Mouse (Mus musculus) midbrain, embryonic 14.5 days (tissue): Measurements from ENCODE around the gene Dpp7. TPM values are rescaled to one million over a fixed set of nuclear protein-coding genes. Genes with fewer than 3 reads are reported as not detected.

ENCODE experiments used
- ATAC-seq: fragments of 200-750 bp; cut with Nextera tagmentation; 2 replicates; pipeline ENCODE4 v1.8.0; 2017; ENCODE audit warnings: moderate number of reproducible peaks, moderate library complexity; ENCODE audit not compliant: low FRiP score, low TSS enrichment
- DNase-seq: peaks from one replicate; pipeline ENCODE4 v3.0.0-alpha.2; 2015
- H3K27ac ChIP-seq: fragments of 300-500 bp; sonication (generic); replicated peaks from 2 replicates; pipeline ENCODE4 v1.5.1; 2014; ENCODE audit warnings: mild to moderate bottlenecking, low read depth, low read length, moderate library complexity
- H3K27me3 ChIP-seq: fragments of 300-500 bp; sonication (generic); 2 replicates; pipeline ENCODE4 v1.6.1; 2014; ENCODE audit warnings: low read length, control low read depth, mixed read lengths; ENCODE audit not compliant: control insufficient read depth, insufficient read depth
- H3K36me3 ChIP-seq: fragments of 300-500 bp; sonication (generic); 2 replicates; pipeline ENCODE4 v1.6.1; 2014; ENCODE audit warnings: low read length, control low read depth; ENCODE audit not compliant: control insufficient read depth, insufficient read depth
- H3K4me1 ChIP-seq: fragments of 300-500 bp; sonication (generic); 2 replicates; pipeline ENCODE4 v1.6.1; 2014; ENCODE audit warnings: mild to moderate bottlenecking, antibody characterized with exemption, low read length, control low read depth; ENCODE audit not compliant: control insufficient read depth, insufficient read depth
- H3K4me2 ChIP-seq: fragments of 300-500 bp; sonication (generic); 2 replicates; pipeline ENCODE4 v1.6.1; 2014; ENCODE audit warnings: mild to moderate bottlenecking, low read length, moderate library complexity
- H3K4me3 ChIP-seq: fragments of 300-500 bp; sonication (generic); replicated peaks from 2 replicates; pipeline ENCODE4 v1.5.1; 2014; ENCODE audit warnings: low read depth, low read length
- H3K9ac ChIP-seq: fragments of 300-500 bp; sonication (generic); replicated peaks from 2 replicates; pipeline ENCODE4 v1.6.1; 2014; ENCODE audit warnings: mild to moderate bottlenecking, low read length, moderate library complexity
- H3K9me3 ChIP-seq: fragments of 300-500 bp; sonication (generic); 2 replicates; pipeline ENCODE4 v1.6.1; 2016; ENCODE audit warnings: low read length, control low read depth, mixed read lengths; ENCODE audit not compliant: control insufficient read depth
- WGBS: fragments of 180-500 bp; shearing (Covaris S2); extraction: QIAGEN DNeasy Blood & Tissue Kit; methylation state at CpG from one replicate; pipeline ENCODE4 v1.1.7; 2014; 5-methylcytosine and 5-hydroxymethylcytosine counted together
- polyA plus RNA-seq: library from polyadenylated mRNA; unstranded; fragments of >200 nt; fragmentation: Nextera tagmentation; extraction: Ambion mirVana; gene quantifications from 2 replicates; pipeline ENCODE4 v1.2.1, GENCODE M21; 2014

The Dpp7 gene
- polyA plus RNA-seq, 1 experiment from 2014 or later = 19.8 TPM

DNA sequence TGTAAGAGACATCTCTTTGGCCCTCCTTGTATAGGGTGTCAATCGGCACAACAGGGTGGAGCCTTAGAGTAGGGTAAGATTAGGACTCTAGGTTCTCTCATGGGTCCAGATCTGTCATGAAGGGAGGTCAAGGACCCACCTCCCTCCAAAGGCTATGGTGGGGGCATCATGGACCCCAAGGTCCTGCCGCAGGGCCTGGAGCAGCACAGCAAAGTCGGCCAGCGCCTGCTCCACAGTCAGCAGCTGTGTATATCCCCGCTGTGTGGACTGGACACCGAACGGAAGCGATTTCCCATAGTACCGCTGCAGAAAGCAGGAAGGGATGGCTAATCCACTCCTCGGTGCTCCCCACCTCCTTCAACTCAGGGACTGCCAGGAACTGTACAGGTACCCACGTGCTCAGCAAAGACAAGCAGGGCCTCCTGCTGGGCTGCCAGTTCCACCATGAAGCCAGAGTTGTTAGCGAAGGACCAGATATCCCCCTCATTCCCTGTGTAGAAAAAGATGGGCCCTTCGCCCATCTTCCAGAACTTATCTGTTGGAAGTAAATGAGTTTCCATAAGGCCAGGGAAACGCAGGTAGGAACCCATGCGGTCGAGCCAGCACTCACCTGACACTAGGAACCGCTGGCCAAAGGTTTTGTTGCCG is 616 bp downstream of the Dpp7 start:
- 38% methylated on average over 18 of the region's 18 CpGs for WGBS
- Histone ChIP-seq H3K4me1 (peaks cover 18% of the 10 kb centered on the region), H3K9ac (peak overlapping the region; percentile 60; the same call in 1 of the 2 replicates), H3K36me3 (peaks cover 32% of the 10 kb centered on the region), H3K4me2 (peak overlapping the region; percentile 65), H3K27ac (no peak overlapping the region), H3K9me3 (no peaks in the 10 kb centered on the region), H3K4me3 (peak overlapping the region; percentile 45), H3K27me3 (no peaks in the 10 kb centered on the region)
- ATAC-seq = no peak
- DNase-seq = no peak

GRCm38 (mm10) chr2:25354211-25354610 is 1.9 kb downstream of the Dpp7 start:
- Histone ChIP-seq H3K4me2 (no peak overlapping the region), H3K36me3 (peaks cover 45% of the 10 kb centered on the region), H3K9ac (no peak overlapping the region), H3K27me3 (no peaks in the 10 kb centered on the region), H3K9me3 (no peaks in the 10 kb centered on the region), H3K27ac (no peak overlapping the region), H3K4me1 (peaks cover 18% of the 10 kb centered on the region), H3K4me3 (no peak overlapping the region)
- 87% methylated on average over 6 of the region's 6 CpGs for WGBS
- ATAC-seq (no peak), DNase-seq (no peak)

- no peak overlapping the region for H3K27ac ChIP-seq
- no peak overlapping the region for H3K4me3 ChIP-seq
- peaks cover 78% of the 10 kb centered on the region for H3K36me3 ChIP-seq
- no peak overlapping the region for H3K4me2 ChIP-seq
- H3K9ac ChIP-seq = no peak overlapping the region
- H3K27me3 ChIP-seq = no peaks in the 10 kb centered on the region
- peaks cover 6% of the 10 kb centered on the region for H3K4me1 ChIP-seq
- 96% methylated on average over 3 of the region's 3 CpGs for WGBS
- ATAC-seq (no peak), DNase-seq (no peak)
- no peaks in the 10 kb centered on the region for H3K9me3 ChIP-seq
These were observed 5.5 kb downstream of the Dpp7 start for GRCm38 (mm10) chr2:25350701-25351100.

DNA sequence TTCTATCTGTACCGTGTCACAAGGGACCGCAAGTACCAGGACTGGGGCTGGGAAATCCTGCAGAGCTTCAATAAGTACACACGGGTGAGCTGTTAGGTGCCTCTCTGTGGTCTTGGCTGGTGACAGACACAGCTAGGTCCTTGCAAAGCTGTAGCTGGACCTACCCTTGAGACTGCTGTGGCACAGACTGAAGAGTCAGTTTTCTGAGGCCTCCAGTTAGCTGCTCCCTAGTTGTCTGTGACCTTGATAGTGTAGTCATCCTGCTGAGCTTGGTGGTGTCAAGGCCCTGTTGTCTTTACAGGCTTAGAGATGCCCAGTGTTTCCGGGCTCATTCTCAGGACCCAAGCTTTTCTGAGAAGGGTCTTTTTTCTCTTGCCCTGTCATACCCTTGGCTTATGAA is 6.7 kb downstream of the Dpp7 start:
- no peak overlapping the region for H3K9ac ChIP-seq
- 94% methylated on average over 4 of the region's 4 CpGs for WGBS
- H3K27me3 ChIP-seq = no peaks in the 10 kb centered on the region
- H3K4me1 ChIP-seq = no peaks in the 10 kb centered on the region
- H3K27ac ChIP-seq = no peak overlapping the region
- no peak overlapping the region for H3K4me2 ChIP-seq
- H3K9me3 ChIP-seq = no peaks in the 10 kb centered on the region
- H3K36me3 ChIP-seq = peaks cover 90% of the 10 kb centered on the region
- DNase-seq (no peak), ATAC-seq (no peak)
- H3K4me3 ChIP-seq = no peak overlapping the region

DNA sequence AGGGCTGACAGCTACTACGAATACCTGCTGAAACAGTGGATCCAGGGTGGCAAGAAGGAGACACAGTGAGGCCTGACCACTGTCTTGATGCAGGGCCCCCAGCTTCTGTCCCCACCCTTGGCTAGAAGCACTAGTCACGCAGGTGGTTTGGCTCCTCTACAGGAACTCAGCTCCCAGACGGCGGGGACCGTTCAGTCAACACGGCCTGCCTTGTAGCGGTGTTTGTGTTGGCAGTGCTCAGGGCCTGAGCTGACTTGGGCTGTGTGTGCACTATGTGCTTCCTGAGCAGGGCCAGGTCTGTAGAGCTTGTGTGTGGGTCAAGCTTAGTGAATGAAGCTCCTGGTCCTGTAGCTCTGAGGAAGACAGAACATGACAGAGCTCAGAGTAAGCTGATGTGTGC is 8.0 kb downstream of the Dpp7 start:
- H3K4me2 ChIP-seq = no peak overlapping the region
- H3K27ac ChIP-seq = no peak overlapping the region
- WGBS = 96% methylated on average over 7 of the region's 7 CpGs
- H3K27me3 ChIP-seq = no peaks in the 10 kb centered on the region
- H3K36me3 ChIP-seq = peaks cover 97% of the 10 kb centered on the region
- DNase-seq (no peak), ATAC-seq (no peak)
- H3K9ac ChIP-seq = no peak overlapping the region
- H3K9me3 ChIP-seq = no peaks in the 10 kb centered on the region
- no peaks in the 10 kb centered on the region for H3K4me1 ChIP-seq
- no peak overlapping the region for H3K4me3 ChIP-seq

DNA sequence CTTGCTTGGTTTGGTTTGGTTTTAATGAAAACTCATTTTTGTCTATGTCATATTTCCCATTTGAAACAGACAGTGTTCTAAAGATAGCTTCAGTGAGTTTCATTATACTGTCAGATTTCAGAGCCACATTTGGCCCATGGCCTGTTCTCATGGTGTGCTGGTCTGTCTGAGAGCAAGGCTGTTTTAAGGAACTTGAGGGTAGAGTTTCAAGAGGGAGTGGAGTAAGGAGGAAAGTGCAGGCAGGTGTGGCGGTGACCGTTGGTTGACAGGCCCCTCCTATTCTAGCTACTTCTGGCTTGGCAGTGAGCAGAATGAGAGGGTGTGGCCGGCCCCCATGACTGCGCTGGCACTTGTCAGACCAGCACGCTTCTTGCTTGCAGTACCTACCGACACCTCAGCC is 17.9 kb downstream of the Dpp7 start:
- Histone ChIP-seq H3K27me3 (no peaks in the 10 kb centered on the region), H3K9ac (no peak overlapping the region), H3K36me3 (peaks cover 90% of the 10 kb centered on the region), H3K4me3 (no peak overlapping the region), H3K4me1 (peaks cover 5% of the 10 kb centered on the region), H3K27ac (no peak overlapping the region), H3K9me3 (no peaks in the 10 kb centered on the region), H3K4me2 (no peak overlapping the region)
- 94% methylated on average over 6 of the region's 6 CpGs for WGBS
- DNase-seq (no peak), ATAC-seq (no peak)

DNA sequence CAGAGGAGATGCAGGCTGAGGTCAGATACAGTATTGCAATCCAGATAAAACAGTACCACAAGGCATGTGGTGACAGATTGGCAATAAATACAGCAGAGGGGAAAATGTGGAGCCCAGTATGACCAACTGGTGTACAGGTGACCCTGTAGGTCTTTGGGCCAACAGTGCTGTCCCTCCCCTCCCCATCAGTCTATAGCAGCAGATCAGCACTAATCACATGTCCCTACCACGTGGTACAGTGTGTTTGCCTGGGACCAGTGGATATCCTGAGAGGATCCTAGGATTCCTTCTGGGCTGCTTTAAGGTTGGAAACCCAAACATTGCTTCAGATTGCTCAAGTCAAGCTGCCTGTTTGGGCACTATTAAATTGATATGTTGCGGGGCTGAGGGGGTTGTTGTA is 22.6 kb downstream of the Dpp7 start:
- ATAC-seq = no peak
- Histone ChIP-seq H3K27me3 (no peaks in the 10 kb centered on the region), H3K36me3 (peaks cover 50% of the 10 kb centered on the region), H3K4me3 (peak overlapping the region; percentile 92), H3K9me3 (no peaks in the 10 kb centered on the region), H3K4me1 (peaks cover 11% of the 10 kb centered on the region), H3K4me2 (peak overlapping the region; percentile 93), H3K27ac (no peak overlapping the region), H3K9ac (peak overlapping the region; percentile 83)
- WGBS = 89% methylated on average over 2 of the region's 2 CpGs
- no peak for DNase-seq

GRCm38 (mm10) chr2:25332286-25333160 is 23.6 kb downstream of the Dpp7 start, which contains the start of gene Man1b1:
Gene Man1b1 (plus strand): TSS chr2:25332338.
- peak; percentile 98 for ATAC-seq
- under 1% methylated on average over 78 of the region's 78 CpGs for WGBS

More at GRCm38 (mm10) chr2:25332286-25333160, 23.6 kb downstream of the Dpp7 start, which contains the start of gene Man1b1:
- H3K4me3 ChIP-seq = peak within 1 kb of the TSS; percentile 92
- H3K4me1 ChIP-seq = peaks cover 11% of the 10 kb centered on the region
- peaks cover 40% of the 10 kb centered on the region for H3K36me3 ChIP-seq
- peak within 1 kb of the TSS; percentile 93 for H3K4me2 ChIP-seq
- DNase-seq = peak; percentile 100
- no peaks in the 10 kb centered on the region for H3K9me3 ChIP-seq
- peak within 1 kb of the TSS; percentile 83 for H3K9ac ChIP-seq
- peak within 1 kb of the TSS; percentile 91 for H3K27ac ChIP-seq
- no peaks in the 10 kb centered on the region for H3K27me3 ChIP-seq
